24 mouse cellular contexts compared by ENCODE assay signal in the genomic region with DNA sequence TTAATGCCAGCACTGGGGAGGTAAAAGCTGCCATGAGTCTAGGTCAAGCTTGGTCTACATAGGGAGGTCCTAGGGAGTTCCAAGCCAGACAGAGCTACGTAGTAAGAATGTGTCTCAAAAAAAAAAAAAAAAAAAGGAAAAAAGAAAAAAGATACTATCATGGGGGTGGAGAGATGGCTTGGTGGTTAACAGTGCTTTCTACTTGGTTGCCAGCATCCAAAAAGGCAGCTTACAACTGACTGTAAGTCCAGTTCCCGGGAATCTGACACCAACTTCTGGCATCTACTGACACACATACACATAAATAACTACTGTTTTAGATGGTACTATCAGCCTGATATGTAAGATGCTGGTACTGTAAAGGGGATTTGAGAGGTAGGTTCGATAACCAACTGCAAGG. TPM values are rescaled to one million over a fixed set of nuclear protein-coding genes. Genes with fewer than 3 reads are reported as not detected.
DNase-seq lines count a peak whose midpoint lies in the region; TF ChIP-seq lines count a peak whose summit lies in the region.
"Had no signal": no experiment of that assay in that cellular context is flagged by ENCODE, and none has a peak within 500 bp of the region (broad histone marks: within the 10 kb centered on the region; RNA-seq: fewer than 3 reads in every experiment).

No protein-coding gene starts in this region.

- H3K79me2 ChIP-seq in MEL (ENCODE audit: control insufficient read depth, insufficient read depth, low read length, poor library complexity) = peaks cover 19% of the 10 kb centered on the region

- H3K9me3 ChIP-seq in MEL (replicated peaks; ENCODE audit: insufficient read depth, low read length) = no peaks in the 10 kb centered on the region
- H3K9me3 ChIP-seq: G1E had no signal

- H3K36me3 ChIP-seq in MEL (ENCODE audit: control insufficient read depth in 1 of 2, insufficient read depth in 2 of 2, low read length in 2 of 2) = peaks cover 0 to 13% of the 10 kb centered on the region in 2 experiments; a peak in 2 of 4 replicates
- H3K36me3 ChIP-seq: G1E had no signal

- no peaks in the 10 kb centered on the region for H3K27me3 ChIP-seq in MEL (ENCODE audit: control insufficient read depth in 1 of 2, insufficient read depth in 2 of 2, low read length in 2 of 2)

- TF ChIP-seq RAD21 in MEL (IDR thresholded peaks at IDR 0.05; ENCODE audit: low read depth, low read length) = no peak

- H3K9ac ChIP-seq in MEL (ENCODE audit: control insufficient read depth, low read depth, low read length, poor library complexity, severe bottlenecking) = peak overlapping the region; percentile 57

- TF ChIP-seq EP300 in MEL (IDR thresholded peaks at IDR 0.05; ENCODE audit: low read depth in 1 of 2, low read length in 2 of 2) = no peak

- no peak overlapping the region; the same call in 1 of the 2 replicates for H3K27ac ChIP-seq in MEL (ENCODE audit: control insufficient read depth, low read depth, low read length)

- H3K4me1 ChIP-seq in MEL (ENCODE audit: control insufficient read depth in 1 of 2, insufficient read depth in 2 of 2, low read length in 2 of 2) = peaks cover 0 to 13% of the 10 kb centered on the region in 2 experiments; a peak in 2 of 4 replicates

- no peak for TF ChIP-seq POLR2A in MEL (IDR thresholded peaks at IDR 0.05; ENCODE audit: control insufficient read depth in 1 of 2, insufficient read depth in 1 of 2, low read depth in 1 of 2, low read length in 2 of 2, poor library complexity in 1 of 2)

- DNase-seq in MEL (ENCODE audit: low read depth, low spot score) (peak; percentile 55), MEL-GATA-1-ER (ENCODE audit: extremely low read depth, low read depth) (peak; percentile 14)
- DNase-seq in cerebellum, adult 18-20 months = no peak
- DNase-seq in kidney, adult 11 months = no peak
- DNase-seq: adrenal gland, adult 2 months; adrenal gland, adult 8-10 months; adrenal gland, postnatal 10 days; adrenal gland, postnatal 14 days; adrenal gland, postnatal 25 days; adrenal gland, postnatal 36 days; B cell, adult 2 months; cerebellum, adult 11 months; cerebellum, adult 11-12 months; cerebellum, adult 2 months; cerebellum, adult 8-10 months; cerebellum, adult 9-10 months had no signal

- TF ChIP-seq CTCF in MEL (IDR thresholded peaks at IDR 0.05 in 2 of 3, conservative IDR thresholded peaks at IDR 0.05 in 1 of 3; ENCODE audit: control insufficient read depth in 1 of 3, insufficient read depth in 1 of 3, low read depth in 2 of 3, low read length in 3 of 3, poor library complexity in 1 of 3, severe bottlenecking in 1 of 3) = no peak

- peak overlapping the region; percentile 50 to 64 for H3K4me3 ChIP-seq in MEL (ENCODE audit: control insufficient read depth in 1 of 2, insufficient read depth in 1 of 2, low read depth in 2 of 2, low read length in 2 of 2)

TF ChIP-seq in MEL, 35 proteins besides CTCF, POLR2A, EP300 and RAD21:
- TF ChIP-seq GATA1 (IDR thresholded peaks at IDR 0.05; ENCODE audit: low read depth, low read length) = 0 out of 2 replicates have a peak, but pooled peaks have one; percentile 21
- peak; percentile 85 for TF ChIP-seq ZNF384 (IDR thresholded peaks at IDR 0.05; ENCODE audit: low read depth, low read length)
- no peak for TF ChIP-seq POLR2AphosphoS2 (IDR thresholded peaks at IDR 0.05; ENCODE audit: low read length)

RNA-seq across cellular contexts. Expression of gene Tectb, which starts 28.6 kb away (rescaled TPM):
- total RNA-seq in MEL (2012; rRNA removed) = not detected in 2 replicates
- polyA plus RNA-seq in MEL (2012; ENCODE audit: insufficient read depth in 1 of 2, insufficient read length in 2 of 2, low read depth in 1 of 2, low replicate concordance in 2 of 2, missing spikeins in 1 of 2) = not detected
- total RNA-seq: CH12.LX, ES-E14 had no signal
- polyA plus RNA-seq: activated CD4-positive, CD25-positive, alpha-beta regulatory T cell, adult 4 months; adrenal gland, adult 2 months; C2C12; CD4-positive, CD25-positive, alpha-beta regulatory T cell, adult 4 months; G1E; Patski had no signal

RNA-seq across cellular contexts. Expression of gene Gucy2g, which starts 32.0 kb away (rescaled TPM):
- total RNA-seq in MEL (2012; rRNA removed) = 0.65 and 1.1 TPM in 2 replicates
- polyA plus RNA-seq in MEL (2012; ENCODE audit: insufficient read depth in 1 of 2, insufficient read length in 2 of 2, low read depth in 1 of 2, low replicate concordance in 2 of 2, missing spikeins in 1 of 2) = 1 to 10 TPM in 1 of 2 experiments, not detected in 1; 2.4 TPM
- total RNA-seq: adrenal gland, adult 18-20 months; adrenal gland, adult 2 months; adrenal gland, adult 8-10 months; adrenal gland, postnatal 10 days; adrenal gland, postnatal 14 days; adrenal gland, postnatal 25 days; adrenal gland, postnatal 36 days; CH12.LX had no signal
- polyA plus RNA-seq: activated CD4-positive, CD25-positive, alpha-beta regulatory T cell, adult 4 months; G1E had no signal

RNA-seq across cellular contexts. Expression of gene Acsl5, which starts 42.7 kb away (rescaled TPM):
- 248 and 318 TPM in 2 replicates for total RNA-seq in MEL (2012; rRNA removed)
- 100 to 1,000 TPM in 1 of 2 experiments, not detected in 1; 223 TPM for polyA plus RNA-seq in MEL (2012; ENCODE audit: insufficient read depth in 1 of 2, insufficient read length in 2 of 2, low read depth in 1 of 2, low replicate concordance in 2 of 2, missing spikeins in 1 of 2)

Comparison
In these comparisons a context has a peak if more than half of its experiments do, and no peak if none do; other contexts are left out.
1. DNase-seq: peak in MEL (single experiment) and MEL-GATA-1-ER (single experiment); none in cerebellum, adult 18-20 months (0 of 2) and kidney, adult 11 months (single experiment).